Mouse (Mus musculus): Measurements from ENCODE around the gene Sox13.

Gene Sox13

GRCm38 (mm10) chr1:133400014-133400725 lies 24.0 kb downstream of the Sox13 start:
- DNase-seq (ENCODE audit: low spot score): no peak

GRCm38 (mm10) chr1:133397483-133398237 lies 26.5 kb downstream of the Sox13 start:
- DNase-seq (ENCODE audit: low spot score): peak; percentile 85

DNA sequence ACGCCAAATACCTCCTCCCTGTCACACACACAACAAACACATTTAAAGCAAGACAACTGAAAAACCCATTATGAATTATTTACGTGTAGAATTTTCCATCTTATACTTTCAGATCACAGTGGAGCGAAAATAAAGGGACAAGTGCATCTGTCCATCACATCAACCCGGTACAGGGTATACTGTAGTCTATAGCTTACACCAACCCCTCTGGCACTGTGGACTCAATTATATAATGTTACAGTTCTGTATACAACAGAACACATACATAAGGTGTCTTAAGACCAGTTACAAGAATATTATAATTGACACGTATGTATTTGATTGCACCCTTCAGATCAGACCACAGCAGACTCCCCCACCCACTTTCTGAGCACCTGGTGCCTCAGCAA lies 27.1 kb downstream of the Sox13 start:
- no peak for DNase-seq (ENCODE audit: low spot score)

GRCm38 (mm10) chr1:133396693-133397092 lies 27.5 kb downstream of the Sox13 start:
- DNase-seq (ENCODE audit: low spot score): no peak

DNA sequence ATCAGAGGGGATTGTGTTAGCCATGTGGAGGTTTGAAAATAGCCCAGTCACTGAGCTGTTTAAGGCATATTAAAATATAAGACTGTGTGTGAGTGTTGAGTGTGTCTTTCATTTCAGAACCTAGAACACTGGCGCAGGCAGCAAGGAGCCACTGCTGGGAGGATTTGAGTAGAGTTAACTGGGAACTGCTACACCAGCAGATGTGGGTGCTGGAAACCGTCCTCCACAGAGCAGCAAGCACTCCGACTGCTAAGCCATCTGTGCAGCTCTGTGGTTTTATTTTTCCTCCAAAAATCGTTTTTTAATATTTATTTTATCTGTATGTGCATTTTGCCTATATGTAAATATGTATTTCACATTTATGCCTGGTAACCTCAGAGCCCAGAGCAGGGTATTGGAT lies 29.5 kb downstream of the Sox13 start:
- DNase-seq (ENCODE audit: low spot score): no peak

DNA sequence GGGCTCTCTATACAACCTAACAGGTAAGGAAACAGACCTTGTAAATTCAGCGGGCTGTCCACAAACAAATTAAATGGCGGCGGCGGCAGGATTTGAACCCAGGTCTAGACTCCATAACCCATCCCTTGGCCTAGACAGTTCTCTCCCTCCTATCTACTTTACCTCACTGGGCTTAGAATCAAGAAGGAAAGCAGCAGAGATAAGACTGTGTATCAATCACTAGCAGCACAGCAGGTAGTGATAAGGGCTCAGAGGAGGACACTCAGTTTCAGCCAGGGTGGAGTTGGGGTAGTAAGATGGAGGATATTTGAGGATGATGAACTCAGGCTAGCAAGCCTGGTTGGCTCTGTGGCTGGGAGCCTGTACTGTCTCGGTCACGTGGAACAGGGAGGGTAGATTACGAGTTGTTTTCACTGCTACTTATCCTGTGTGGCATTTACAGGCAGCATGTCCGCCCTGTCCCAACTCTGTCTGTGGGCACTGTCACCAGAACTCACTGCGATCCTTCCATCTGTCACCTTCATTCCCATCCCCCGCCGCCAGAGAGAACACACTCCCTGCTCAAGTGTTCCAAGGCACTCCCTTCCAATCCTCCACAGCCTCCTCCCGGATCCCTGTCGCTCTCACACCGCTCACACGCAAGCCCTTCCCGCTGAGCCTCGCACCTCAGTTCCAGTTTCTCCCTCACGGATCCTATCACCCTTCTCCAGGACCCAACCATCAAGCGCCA lies 36.5 kb downstream of the Sox13 start:
- no peak for DNase-seq (ENCODE audit: low spot score)

DNA sequence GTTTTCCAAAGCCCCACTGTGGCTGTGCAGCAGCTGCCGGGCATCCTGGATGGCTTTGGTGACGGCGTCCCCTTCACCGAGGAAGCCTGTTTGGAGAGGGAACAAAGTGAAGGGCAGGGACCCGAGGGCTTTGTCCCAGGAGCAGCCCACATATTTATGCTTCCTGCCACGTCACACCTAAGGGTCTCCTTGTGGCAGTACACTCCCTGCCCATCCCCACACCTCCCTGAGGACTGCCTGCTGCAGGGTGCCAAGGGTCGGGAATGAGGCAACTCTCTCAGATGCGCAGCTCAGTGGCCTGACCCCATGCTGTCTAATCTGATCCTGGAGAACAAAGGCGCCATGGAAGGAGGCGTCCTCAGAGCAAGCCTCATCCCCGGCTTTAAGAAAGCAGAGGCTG lies 38.0 kb downstream of the Sox13 start:
- no peak for DNase-seq (ENCODE audit: low spot score)

- peak; percentile 83 for DNase-seq (ENCODE audit: low spot score)
These were observed 38.7 kb downstream of the Sox13 start for GRCm38 (mm10) chr1:133385506-133385905.

DNA sequence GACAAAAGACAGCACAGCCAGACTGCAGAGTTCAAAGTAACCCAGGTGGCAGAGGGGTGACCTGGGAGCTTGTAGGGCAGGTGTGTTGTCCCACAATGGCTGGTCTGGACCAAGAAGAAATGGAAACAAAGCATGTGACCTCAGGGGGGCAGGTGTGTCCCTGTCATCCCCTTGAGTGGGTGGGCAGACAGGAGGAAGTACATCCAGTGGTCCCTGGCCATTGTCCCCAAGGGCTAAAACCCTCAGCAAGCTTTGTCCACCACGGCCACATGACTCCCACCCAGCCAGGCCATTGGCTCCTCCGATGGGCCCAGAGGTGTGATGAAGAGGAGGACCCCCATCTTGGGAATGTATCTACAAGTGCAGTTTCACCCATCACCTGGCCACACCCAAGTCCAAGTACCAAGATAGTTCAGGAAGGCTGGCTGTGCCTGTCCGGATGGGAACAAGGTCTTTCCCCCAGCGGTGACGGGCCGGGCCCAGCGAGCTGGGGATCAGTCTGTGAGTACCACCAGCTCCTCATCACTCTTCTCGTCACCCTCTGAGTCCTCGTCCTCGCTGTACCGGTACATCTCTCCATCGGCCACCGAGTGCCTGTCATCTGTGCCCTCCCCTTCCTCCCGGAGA lies 40.9 kb downstream of the Sox13 start:
- DNase-seq (ENCODE audit: low spot score): no peak

- peak; percentile 47 for DNase-seq (ENCODE audit: low spot score)
These were observed 41.5 kb downstream of the Sox13 start for GRCm38 (mm10) chr1:133382552-133383155.

- peak; percentile 93 for DNase-seq (ENCODE audit: low spot score)
These were observed 42.2 kb downstream of the Sox13 start for GRCm38 (mm10) chr1:133382008-133382407.

DNA sequence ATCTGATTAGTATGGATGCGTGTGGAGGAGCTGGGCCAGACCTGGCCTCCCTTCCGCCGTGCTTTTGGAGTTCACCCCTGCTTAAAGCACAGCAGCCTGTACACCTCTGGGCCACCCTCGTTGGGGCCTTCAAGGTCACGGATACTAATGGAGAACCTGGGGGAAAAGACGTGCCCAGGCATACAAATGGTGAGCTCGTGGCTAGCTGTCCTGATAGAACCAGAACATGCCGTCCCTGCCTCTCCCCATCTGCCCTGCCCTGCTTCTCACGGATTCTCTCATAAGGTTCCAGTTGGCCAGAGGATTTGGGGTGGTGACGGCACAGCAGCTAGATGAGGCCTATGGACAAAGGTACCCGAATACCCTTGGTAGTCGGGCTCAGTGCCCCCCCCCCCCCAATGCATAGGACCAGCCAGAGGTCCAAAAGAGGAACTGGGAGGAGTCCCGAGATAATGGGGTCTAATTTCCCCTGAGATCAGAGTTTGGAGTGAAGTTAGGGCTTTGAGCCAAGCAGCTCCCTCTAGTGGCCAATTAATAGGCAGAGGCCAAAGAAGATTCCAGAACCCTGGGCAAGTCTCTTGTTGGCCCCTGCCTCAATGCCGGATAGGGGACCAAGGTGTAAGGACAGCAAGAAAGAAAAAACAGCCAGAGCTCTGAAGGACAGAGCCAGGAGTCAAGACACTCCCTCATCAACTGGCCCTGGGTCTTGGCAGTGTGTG lies 43.7 kb downstream of the Sox13 start:
- peak; percentile 86 for DNase-seq (ENCODE audit: low spot score)

GRCm38 (mm10) chr1:133379986-133380320 lies 44.2 kb downstream of the Sox13 start:
- DNase-seq (ENCODE audit: low spot score): no peak

GRCm38 (mm10) chr1:133379254-133379985 lies 44.8 kb downstream of the Sox13 start:
- DNase-seq (ENCODE audit: low spot score): no peak

DNA sequence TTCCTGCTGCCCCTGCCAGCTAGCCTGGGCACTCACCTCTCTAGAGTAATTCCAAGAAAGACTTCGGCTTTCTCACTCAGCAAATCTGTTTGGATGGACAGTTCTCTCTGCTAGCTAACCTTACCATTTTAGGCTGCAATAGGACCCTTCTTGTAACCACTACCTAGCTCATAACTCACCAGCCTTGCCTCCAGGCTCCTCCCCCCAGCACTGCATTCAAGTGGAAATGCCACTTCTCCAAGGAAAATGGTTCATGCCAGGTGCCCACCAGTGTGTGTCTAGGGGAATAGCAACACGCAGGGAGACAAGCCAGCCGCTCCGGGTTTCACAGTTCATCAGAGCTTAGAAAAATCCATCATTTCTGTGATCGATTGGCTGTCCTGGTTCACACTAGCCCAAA lies 46.6 kb downstream of the Sox13 start:
- DNase-seq (ENCODE audit: low spot score): no peak

- no peak for DNase-seq (ENCODE audit: low spot score)
These were observed 48.4 kb downstream of the Sox13 start for GRCm38 (mm10) chr1:133375696-133376346.

- no peak for DNase-seq (ENCODE audit: low spot score)
These were observed 52.1 kb downstream of the Sox13 start for GRCm38 (mm10) chr1:133372113-133372512.

- DNase-seq (ENCODE audit: low spot score): no peak
These were observed 52.7 kb downstream of the Sox13 start for GRCm38 (mm10) chr1:133371431-133371830.

DNA sequence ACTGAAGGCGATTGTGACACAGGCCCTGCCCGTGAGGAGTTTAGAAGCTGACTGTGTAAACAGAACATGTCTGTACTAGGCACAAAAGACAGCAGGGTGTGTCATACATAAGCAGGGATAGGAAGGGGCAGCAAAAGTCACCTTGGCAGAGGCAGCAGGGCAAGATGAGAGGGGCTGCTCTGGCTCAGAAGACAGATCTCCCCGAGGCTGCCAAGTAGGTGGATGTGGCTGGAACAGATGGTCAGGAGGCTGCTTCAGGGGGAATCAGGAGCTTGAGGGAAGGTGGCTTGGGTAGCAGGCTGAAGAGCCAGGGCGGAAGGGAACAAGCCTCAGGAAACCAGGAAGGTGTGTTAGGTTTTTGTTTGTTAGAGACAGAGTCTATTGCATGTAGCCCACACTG lies 53.8 kb downstream of the Sox13 start:
- DNase-seq (ENCODE audit: low spot score): no peak

GRCm38 (mm10) chr1:133368644-133369043 lies 55.5 kb downstream of the Sox13 start:
- no peak for DNase-seq (ENCODE audit: low spot score)

Data from retina, embryonic 14.5 days (tissue).